Mouse (Mus musculus) erythroblast, adult 5-6 weeks (primary cell): ENCODE measurements around the gene Btbd19. TPM values are rescaled to one million over a fixed set of nuclear protein-coding genes. Genes with fewer than 3 reads are reported as not detected.
A peak's percentile ranks its signal among the peaks of the same experiment; 100 is the strongest.

ENCODE experiments used
- ATAC-seq: replicated peaks from 2 replicates; pipeline ENCODE4 v1.8.0; 2016; ENCODE audit warnings: moderate number of reproducible peaks, mild to moderate bottlenecking, moderate TSS enrichment, inconsistent platforms; ENCODE audit not compliant: poor library complexity, low FRiP score, severe bottlenecking
- total RNA-seq, 2 experiments: library from RNA; stranded (forward) in 1 of 2; stranded (reverse) in 1 of 2; fragments of 150-400 nt in 1 of 2; fragments of 200-764, 138-1000 nt in 1 of 2; gene quantifications; 2 replicates each; pipeline versions ENCODE4 v1.2.3 to v1.2.4; 2015 to 2017; ENCODE audit warnings: low replicate concordance in 2 of 2

The Btbd19 gene
- total RNA-seq, 2 experiments from 2014 or later, result 0.68 to 3.1 TPM

- peak; percentile 73 for ATAC-seq
Observed at GRCm38 (mm10) chr4:117120445-117121414, 4.8 kb downstream of the Btbd19 start.

GRCm38 (mm10) chr4:117120052-117120444 lies 5.5 kb downstream of the Btbd19 start:
- no peak; the same call in 1 of the 2 replicates for ATAC-seq

- ATAC-seq, result no peak
Observed at GRCm38 (mm10) chr4:117119636-117120035, 5.9 kb downstream of the Btbd19 start.

GRCm38 (mm10) chr4:117117931-117118330 lies 7.6 kb downstream of the Btbd19 start:
- ATAC-seq, result no peak

- no peak for ATAC-seq
Observed at GRCm38 (mm10) chr4:117115592-117115991, 9.9 kb downstream of the Btbd19 start.

- ATAC-seq, result no peak
Observed at GRCm38 (mm10) chr4:117113237-117113636, 12.3 kb downstream of the Btbd19 start.

GRCm38 (mm10) chr4:117110985-117111384 lies 14.5 kb downstream of the Btbd19 start:
- no peak for ATAC-seq

- no peak for ATAC-seq
Observed at GRCm38 (mm10) chr4:117110249-117110648, 15.3 kb downstream of the Btbd19 start.

- ATAC-seq, result no peak
Observed at GRCm38 (mm10) chr4:117109330-117109729, 16.2 kb downstream of the Btbd19 start.

GRCm38 (mm10) chr4:117108524-117108849 lies 17.0 kb downstream of the Btbd19 start:
- ATAC-seq, result no peak

- no peak for ATAC-seq
Observed at GRCm38 (mm10) chr4:117107813-117108523, 17.6 kb downstream of the Btbd19 start.

GRCm38 (mm10) chr4:117105127-117105526 lies 20.4 kb downstream of the Btbd19 start:
- ATAC-seq, result no peak

GRCm38 (mm10) chr4:117104672-117105071 lies 20.9 kb downstream of the Btbd19 start:
- no peak for ATAC-seq

GRCm38 (mm10) chr4:117101218-117101617 lies 24.3 kb downstream of the Btbd19 start:
- no peak for ATAC-seq

GRCm38 (mm10) chr4:117100036-117100435 lies 25.5 kb downstream of the Btbd19 start:
- no peak for ATAC-seq

GRCm38 (mm10) chr4:117098764-117099036 lies 26.8 kb downstream of the Btbd19 start:
- ATAC-seq, result no peak

- ATAC-seq, result no peak
Observed at GRCm38 (mm10) chr4:117097969-117098763, 27.4 kb downstream of the Btbd19 start.

- ATAC-seq, result no peak
Observed at GRCm38 (mm10) chr4:117096666-117097065, 28.9 kb downstream of the Btbd19 start.

- ATAC-seq, result no peak
Observed at GRCm38 (mm10) chr4:117095551-117096452, 29.7 kb downstream of the Btbd19 start, which contains the start of gene Ptch2. Gene Ptch2 (plus strand): TSS chr4:117096075.
